Mouse (Mus musculus) ZHBTc4 (cell line): Measurements from ENCODE around the gene Cyp17a1.
A peak's percentile ranks its signal among the peaks of the same experiment; 100 is the strongest.

Experiments used
- DNase-seq: peaks from one replicate; pipeline ENCODE4 v3.0.0-alpha.2; 2011; ENCODE audit warnings: low read depth, low spot score

Gene Cyp17a1

GRCm38 (mm10) chr19:46672766-46673418 is at the start of gene Cyp17a1:
TSS of gene Cyp17a1 (minus strand) at chr19:46673172.
- no peak for DNase-seq

- DNase-seq, result no peak
Measured at GRCm38 (mm10) chr19:46718150-46718549, 45.2 kb upstream of the Cyp17a1 start.

GRCm38 (mm10) chr19:46715016-46715415 is 42.0 kb upstream of the Cyp17a1 start:
- DNase-seq, result no peak

- no peak for DNase-seq
Measured at GRCm38 (mm10) chr19:46714234-46714633, 41.3 kb upstream of the Cyp17a1 start.

- DNase-seq, result no peak
Measured at GRCm38 (mm10) chr19:46710614-46711013, 37.6 kb upstream of the Cyp17a1 start.

GRCm38 (mm10) chr19:46707296-46708151 is 34.6 kb upstream of the Cyp17a1 start, which contains the start of gene As3mt:
TSS of gene As3mt (plus strand) at chr19:46707458.
- peak; percentile 82 for DNase-seq

- no peak for DNase-seq
Measured at GRCm38 (mm10) chr19:46706540-46707295, 33.7 kb upstream of the Cyp17a1 start.

- no peak for DNase-seq
Measured at GRCm38 (mm10) chr19:46705779-46706495, 33.0 kb upstream of the Cyp17a1 start.

- DNase-seq, result no peak
Measured at GRCm38 (mm10) chr19:46701156-46701555, 28.2 kb upstream of the Cyp17a1 start.

- no peak for DNase-seq
Measured at GRCm38 (mm10) chr19:46699011-46699481, 26.1 kb upstream of the Cyp17a1 start.

- peak; percentile 23 for DNase-seq
Measured at GRCm38 (mm10) chr19:46697840-46698517, 25.0 kb upstream of the Cyp17a1 start.

- no peak for DNase-seq
Measured at GRCm38 (mm10) chr19:46696943-46697342, 24.0 kb upstream of the Cyp17a1 start.

GRCm38 (mm10) chr19:46696482-46696881 is 23.5 kb upstream of the Cyp17a1 start:
- DNase-seq, result no peak

GRCm38 (mm10) chr19:46693146-46693545 is 20.2 kb upstream of the Cyp17a1 start:
- no peak for DNase-seq

- DNase-seq, result no peak
Measured at GRCm38 (mm10) chr19:46691078-46691477, 18.1 kb upstream of the Cyp17a1 start.

GRCm38 (mm10) chr19:46690387-46690786 is 17.4 kb upstream of the Cyp17a1 start:
- DNase-seq, result no peak

GRCm38 (mm10) chr19:46689460-46690372 is 16.7 kb upstream of the Cyp17a1 start, which contains the start of gene Borcs7:
TSS of gene Borcs7 (plus strand) at chr19:46689906.
- DNase-seq, result peak; percentile 91

- DNase-seq, result no peak
Measured at GRCm38 (mm10) chr19:46679720-46680383, 6.9 kb upstream of the Cyp17a1 start.

- DNase-seq, result no peak
Measured at GRCm38 (mm10) chr19:46675641-46676040, 2.7 kb upstream of the Cyp17a1 start.
